Mouse (Mus musculus) thymus, adult 2 months (tissue): Measurements from ENCODE around the gene Olfr282. TPM values are rescaled to one million over a fixed set of nuclear protein-coding genes. Genes with fewer than 3 reads are reported as not detected.

Source experiments
- DNase-seq: peaks from one replicate; pipeline ENCODE4 v3.0.0; 2021
- H3K27ac ChIP-seq: fragments of 200-500 bp; 2 replicates; pipeline ENCODE4 v1.5.1; 2012; ENCODE audit warnings: low read length, control low read depth; ENCODE audit not compliant: control insufficient read depth, insufficient read depth
- H3K27me3 ChIP-seq: fragments of 200-500 bp; 2 replicates; pipeline ENCODE4 v1.6.1; 2012; ENCODE audit warnings: mild to moderate bottlenecking, low read length, moderate library complexity, mixed read lengths; ENCODE audit not compliant: control insufficient read depth, insufficient read depth
- H3K36me3 ChIP-seq: fragments of 200-500 bp; 2 replicates; pipeline ENCODE4 v1.6.1; 2012; ENCODE audit warnings: mild to moderate bottlenecking, low read length, moderate library complexity; ENCODE audit not compliant: control insufficient read depth, insufficient read depth
- H3K4me1 ChIP-seq: fragments of 200-500 bp; replicated peaks from 2 replicates; pipeline ENCODE4 v1.6.1; 2012; ENCODE audit warnings: low read length; ENCODE audit not compliant: control insufficient read depth, insufficient read depth
- H3K4me3 ChIP-seq: fragments of 200-500 bp; 2 replicates; pipeline ENCODE4 v1.5.1; 2012; ENCODE audit warnings: mild to moderate bottlenecking, low read length, control low read depth, moderate library complexity; ENCODE audit not compliant: control insufficient read depth, insufficient read depth
- CTCF ChIP-seq: fragments of 200-500 bp; IDR thresholded peaks from 2 replicates; pipeline ENCODE4 v1.5.1; 2012; ENCODE audit warnings: mild to moderate bottlenecking, control low read depth, low read length, moderate library complexity, borderline replicate concordance; ENCODE audit not compliant: control insufficient read depth, poor library complexity, insufficient read depth; ENCODE audit errors: extremely low read depth
- POLR2A ChIP-seq: fragments of 200-500 bp; IDR thresholded peaks from 2 replicates; pipeline ENCODE4 v1.6.1; 2012; ENCODE audit warnings: mild to moderate bottlenecking, low read length, control low read depth, moderate library complexity; ENCODE audit not compliant: control insufficient read depth, poor library complexity, insufficient read depth; ENCODE audit errors: extremely low read depth
- WGBS: fragments of 180-500 bp; shearing (Covaris S2); methylation state at CpG from one replicate; pipeline ENCODE4 v1.1.7; 2018; 5-methylcytosine and 5-hydroxymethylcytosine counted together
- polyA plus RNA-seq: library from polyadenylated mRNA; depleted of rRNA; stranded (reverse); fragments of >200 nt; gene quantifications from 2 replicates; pipeline ENCODE4 v1.2.3, GENCODE M21; 2012; rRNA removed

Olfr282 gene
- polyA plus RNA-seq, 1 experiment, result not detected

GRCm38 (mm10) chr15:98483907-98484886, 53.2 kb downstream of the Olfr282 start:
- H3K4me3 ChIP-seq, result no peak overlapping the region
- H3K27me3 ChIP-seq, result no peaks in the 10 kb centered on the region
- H3K27ac ChIP-seq, result no peak overlapping the region
- no peak for DNase-seq
- WGBS, result 29% methylated on average over 18 of the region's 18 CpGs
- TF ChIP-seq CTCF, result no peak
- no peak for TF ChIP-seq POLR2A
- H3K4me1 ChIP-seq, result peaks cover 17% of the 10 kb centered on the region
- H3K36me3 ChIP-seq, result no peaks in the 10 kb centered on the region

- 21% methylated on average over 8 of the region's 8 CpGs for WGBS
- Histone ChIP-seq H3K4me1 (peaks cover 15% of the 10 kb centered on the region), H3K27ac (no peak overlapping the region), H3K27me3 (no peaks in the 10 kb centered on the region), H3K36me3 (no peaks in the 10 kb centered on the region), H3K4me3 (no peak overlapping the region)
- TF ChIP-seq CTCF (no peak), POLR2A (no peak)
- peak; percentile 19 for DNase-seq
These were observed 55.5 kb downstream of the Olfr282 start for GRCm38 (mm10) chr15:98486433-98487021.

Other genes with a start within 250 kb of the Olfr282 start
- gene Olfr288, start 235.7 kb upstream of the Olfr282 start, polyA plus RNA-seq, result not detected in 2 replicates
- gene Gm44579, start 210.2 kb upstream of the Olfr282 start, polyA plus RNA-seq, result not detected in 2 replicates
- gene Olfr287, start 210.2 kb upstream of the Olfr282 start, polyA plus RNA-seq, result 0.22 TPM in 1 of 2 replicates, not detected in the other
- 0.11 TPM in 1 of 2 replicates, not detected in the other for gene Olfr286, start 196.8 kb upstream of the Olfr282 start, polyA plus RNA-seq
- 0.22 TPM in 1 of 2 replicates, not detected in the other for gene H1fnt, start 173.9 kb upstream of the Olfr282 start, polyA plus RNA-seq
- 0.34 and 0.71 TPM in 2 replicates for gene Zfp641, start 135.1 kb upstream of the Olfr282 start, polyA plus RNA-seq
- gene Olfr285, start 113.9 kb upstream of the Olfr282 start, polyA plus RNA-seq, result not detected in 2 replicates
- 0.29 TPM in 1 of 2 replicates, not detected in the other for gene Olfr284, start 90.2 kb upstream of the Olfr282 start, polyA plus RNA-seq
- gene Olfr283, start 50.3 kb upstream of the Olfr282 start, polyA plus RNA-seq, result not detected in 2 replicates
- not detected in 2 replicates for gene Olfr281, start 21.4 kb downstream of the Olfr282 start, polyA plus RNA-seq
- gene OR5BS1P, start 38.7 kb downstream of the Olfr282 start, polyA plus RNA-seq, result not detected in 2 replicates
- 0.48 TPM in 1 of 2 replicates, not detected in the other for gene Lalba, start 51.5 kb downstream of the Olfr282 start, polyA plus RNA-seq
- not detected in 2 replicates for gene Olfr279, start 61.2 kb downstream of the Olfr282 start, polyA plus RNA-seq
- 71.6 and 78.4 TPM in 2 replicates for gene Kansl2, start 103.0 kb downstream of the Olfr282 start, polyA plus RNA-seq
- 26.8 and 32.0 TPM in 2 replicates for gene Ccnt1, start 139.7 kb downstream of the Olfr282 start, polyA plus RNA-seq
- 0.31 TPM in 1 of 2 replicates, not detected in the other for gene 4930415O20Rik, start 139.8 kb downstream of the Olfr282 start, polyA plus RNA-seq
- 211 and 230 TPM in 2 replicates for gene Adcy6, start 178.9 kb downstream of the Olfr282 start, polyA plus RNA-seq
- gene Cacnb3, start 199.6 kb downstream of the Olfr282 start, polyA plus RNA-seq, result 102 and 127 TPM in 2 replicates
- gene Ddx23, start 231.7 kb downstream of the Olfr282 start, polyA plus RNA-seq, result 59.7 and 65.5 TPM in 2 replicates
- gene Rnd1, start 246.2 kb downstream of the Olfr282 start, polyA plus RNA-seq, result 2.6 and 2.8 TPM in 2 replicates